In genomic region chr11:93614851-93615250, GRCm38 (mm10) we compare ENCODE assay signal across 22 mouse cellular contexts.
DNase-seq lines count a peak whose midpoint lies in the region; TF ChIP-seq lines count a peak whose summit lies in the region.
"Had no signal": no experiment of that assay in that cellular context is flagged by ENCODE, and none has a peak within 500 bp of the region (broad histone marks: within the 10 kb centered on the region; RNA-seq: fewer than 3 reads in every experiment).

No protein-coding gene starts in this region.

- H3K4me3 ChIP-seq in cerebellum, adult 2 months (replicated peaks; ENCODE audit: insufficient read depth, low read depth, low read length) = no peak overlapping the region
- no peak overlapping the region for H3K4me3 ChIP-seq in layer of hippocampus, adult 2 months
- H3K4me3 ChIP-seq: embryonic facial prominence, embryonic 10.5 days; embryonic facial prominence, embryonic 15.5 days; forebrain, embryonic 12.5 days; limb, embryonic 12.5 days; liver, embryonic 15.5 days; myocyte; neural tube, embryonic 12.5 days had no signal

- peak overlapping the region; percentile 72 for H3K27ac ChIP-seq in cerebellum, adult 2 months (ENCODE audit: insufficient read depth, low read length)
- H3K27ac ChIP-seq in layer of hippocampus, adult 2 months = no peak overlapping the region
- H3K27ac ChIP-seq: embryonic facial prominence, embryonic 10.5 days; embryonic facial prominence, embryonic 15.5 days; forebrain, embryonic 12.5 days; limb, embryonic 12.5 days; liver, embryonic 15.5 days; neural tube, embryonic 12.5 days had no signal

- TF ChIP-seq CTCF in cerebellum, adult 2 months (IDR thresholded peaks at IDR 0.05; ENCODE audit: borderline replicate concordance, insufficient read depth, low read depth, low read length) = no peak
- TF ChIP-seq CTCF in layer of hippocampus, adult 2 months (conservative IDR thresholded peaks at IDR 0.05) = no peak

- TF ChIP-seq POLR2A in cerebellum, adult 2 months (IDR thresholded peaks at IDR 0.05; ENCODE audit: borderline replicate concordance, insufficient read depth, low read length) = no peak

- DNase-seq in ES-CJ7 (ENCODE audit: low read depth, low spot score) (peak; percentile 15), ZHBTc4 (ENCODE audit: low read depth, low spot score) (peak; percentile 13)
- DNase-seq in cerebellum, adult 2 months = peak; percentile 78 to 89
- DNase-seq in cerebellum, postnatal 14 days = peak; percentile 42 to 70
- DNase-seq in thymus, postnatal 14 days = no peak
- DNase-seq in layer of hippocampus, adult 2 months (ENCODE audit: low spot score in 2 of 2) = no peak
- no peak for DNase-seq in urinary bladder, postnatal 4 days (ENCODE audit: low spot score in 2 of 2)
- DNase-seq: adrenal gland, postnatal 14 days; forebrain, postnatal 0 days; gastrocnemius, postnatal 10 days; heart, postnatal 14 days; kidney, adult 2 months; kidney, postnatal 36 days; lung, embryonic 14.5 days; right cerebral cortex, postnatal 4 days had no signal

- H3K27me3 ChIP-seq in cerebellum, adult 2 months (ENCODE audit: control insufficient read depth, insufficient read depth, low read length) = no peaks in the 10 kb centered on the region
- H3K27me3 ChIP-seq: embryonic facial prominence, embryonic 15.5 days; forebrain, embryonic 12.5 days; limb, embryonic 12.5 days; liver, embryonic 15.5 days; neural tube, embryonic 12.5 days had no signal

- H3K4me1 ChIP-seq in cerebellum, adult 2 months (ENCODE audit: control insufficient read depth, insufficient read depth, low read length) = peaks cover 18% of the 10 kb centered on the region
- H3K4me1 ChIP-seq: embryonic facial prominence, embryonic 10.5 days; embryonic facial prominence, embryonic 15.5 days; forebrain, embryonic 12.5 days; limb, embryonic 12.5 days; liver, embryonic 15.5 days; neural tube, embryonic 12.5 days had no signal

Comparison
In these comparisons a context has a peak if more than half of its experiments do, and no peak if none do; other contexts are left out.
1. DNase-seq: peak in ES-CJ7 (single experiment), ZHBTc4 (single experiment), cerebellum, adult 2 months (2 of 2) and cerebellum, postnatal 14 days (2 of 2); none in thymus, postnatal 14 days (single experiment), layer of hippocampus, adult 2 months (0 of 2) and urinary bladder, postnatal 4 days (0 of 2).